Mouse (Mus musculus) G1E-ER4 (cell line): Measurements from ENCODE around the gene Paxbp1. TPM values are rescaled to one million over a fixed set of nuclear protein-coding genes. Genes with fewer than 3 reads are reported as not detected.

Experiments
- GATA1 ChIP-seq: IDR thresholded peaks from one replicate; pipeline ENCODE4 v1.8.0; 2012; ENCODE audit warnings: low read length, inconsistent platforms
- polyA plus RNA-seq: library from polyadenylated mRNA; stranded (reverse); fragments of >175 nt; gene quantifications from 2 replicates; pipeline ENCODE4 v1.2.3, GENCODE M21; 2012

The Paxbp1 gene
- polyA plus RNA-seq, 1 experiment = 49.0 TPM

DNA sequence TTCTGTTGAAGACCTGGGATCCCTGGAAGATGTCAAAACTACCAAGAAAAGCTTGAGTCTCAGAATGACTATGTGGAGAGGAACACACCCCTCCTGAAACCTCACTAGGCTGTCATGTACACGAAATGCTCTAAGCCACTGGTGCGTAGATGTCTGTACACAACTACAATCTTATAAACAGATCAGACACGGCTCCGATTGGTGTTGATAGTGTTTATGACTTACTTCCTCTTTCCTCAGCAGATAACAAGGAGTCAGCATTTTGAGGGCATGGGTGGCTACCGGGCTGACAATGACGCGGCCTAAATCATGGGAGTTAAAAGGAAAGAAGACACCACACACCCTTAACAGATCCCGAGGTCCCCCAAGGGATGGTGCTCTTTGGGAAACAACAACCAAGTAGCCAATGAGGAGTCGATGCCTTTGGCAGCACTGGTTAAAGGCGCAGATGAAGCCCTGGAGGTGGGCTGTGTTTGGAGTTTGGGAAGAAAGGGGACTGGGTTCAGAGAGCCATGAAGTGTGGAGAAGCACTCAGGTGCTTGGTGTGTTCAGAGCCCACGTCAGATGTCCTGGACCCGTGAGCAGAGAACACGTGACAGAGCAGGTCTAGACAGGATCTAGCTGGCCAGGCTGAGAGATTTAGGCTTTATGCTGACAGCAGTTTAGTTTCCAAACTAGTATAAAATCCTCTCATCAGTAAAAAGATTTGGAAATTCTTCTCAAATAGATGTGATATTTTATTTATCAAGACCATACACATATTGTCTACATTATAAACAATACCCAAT, 17.4 kb upstream of the Paxbp1 start:
- peak; percentile 64 for TF ChIP-seq GATA1

- TF ChIP-seq GATA1 = no peak
Measured at GRCm38 (mm10) chr16:91057741-91058140, 13.4 kb upstream of the Paxbp1 start.

GRCm38 (mm10) chr16:91057261-91057660, 12.9 kb upstream of the Paxbp1 start:
- peak; percentile 47 for TF ChIP-seq GATA1

DNA sequence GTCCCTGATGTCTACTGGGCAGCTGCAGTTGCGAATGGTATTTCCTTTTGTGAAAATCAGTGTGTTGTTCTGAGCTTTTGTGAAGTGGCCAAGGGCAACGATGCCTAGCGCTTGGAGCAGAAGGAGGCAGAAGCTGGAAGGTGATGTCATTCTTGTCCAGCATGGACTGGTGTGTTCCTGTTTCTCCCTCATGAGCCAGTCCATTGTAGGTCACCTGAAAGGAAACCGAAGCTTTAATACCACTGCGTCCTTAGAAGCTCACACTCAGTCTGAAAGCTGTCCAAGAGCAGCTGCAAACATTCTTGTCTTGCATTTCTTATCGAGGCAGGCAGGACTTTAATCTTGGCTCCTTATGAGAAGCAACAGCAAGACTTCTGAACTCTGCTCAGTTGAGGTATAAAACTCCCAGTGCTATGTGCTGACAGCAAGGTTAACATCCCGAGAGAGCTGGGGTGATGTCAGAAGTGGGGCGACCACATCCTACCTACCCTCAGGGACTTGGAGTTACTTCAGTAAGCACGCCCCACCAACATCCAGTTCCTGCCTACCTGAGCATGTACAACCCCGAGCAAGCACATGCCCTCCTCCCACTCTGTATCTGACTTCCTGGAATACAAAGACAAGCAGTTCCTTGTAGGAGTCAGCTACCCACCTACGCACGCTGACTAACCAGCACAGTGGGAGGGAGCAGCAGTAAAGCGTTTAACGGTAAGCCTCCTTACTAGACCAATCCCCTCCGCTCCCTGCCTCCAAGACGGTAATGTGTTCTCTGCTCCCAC, 11.9 kb upstream of the Paxbp1 start:
- no peak for TF ChIP-seq GATA1

DNA sequence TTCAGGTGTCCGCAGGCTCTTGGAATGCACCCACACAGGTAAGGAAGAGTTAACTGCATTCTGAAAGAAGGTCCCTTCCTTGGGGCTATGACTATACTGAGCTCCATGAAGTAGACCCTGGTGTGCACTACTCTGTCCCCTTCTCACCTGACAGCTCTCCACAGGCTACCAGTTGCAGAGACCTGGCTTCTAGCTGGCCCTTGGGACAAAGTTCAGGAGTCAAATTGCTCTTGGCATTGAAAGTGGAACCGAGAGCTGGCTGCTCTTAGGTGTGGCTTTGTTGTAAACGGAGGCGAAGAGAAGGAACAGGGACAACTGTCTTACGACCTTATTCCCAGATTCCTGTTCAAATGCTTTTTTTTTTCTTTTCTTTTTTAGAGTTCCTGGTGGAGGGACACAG, 10.8 kb upstream of the Paxbp1 start:
- TF ChIP-seq GATA1 = no peak

DNA sequence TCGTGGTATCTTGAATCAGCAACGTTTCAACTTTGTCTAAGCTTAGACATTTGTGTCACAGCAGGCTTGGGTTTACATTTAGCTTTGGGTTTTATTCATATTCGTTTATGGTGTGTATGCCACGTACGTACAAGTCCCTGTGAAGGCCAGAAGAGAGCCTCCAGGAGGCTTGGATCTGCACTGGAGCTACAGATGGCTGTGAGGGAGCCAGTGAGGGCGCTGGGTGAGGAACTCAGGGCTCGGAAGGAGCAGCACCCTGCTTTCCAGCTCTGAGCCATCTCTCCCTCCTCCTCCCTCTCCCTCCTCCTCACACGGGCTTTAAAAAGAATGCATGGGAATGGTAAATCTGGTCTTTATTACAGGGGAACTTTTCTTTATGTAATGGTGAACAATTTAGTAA, 9.3 kb upstream of the Paxbp1 start:
- no peak for TF ChIP-seq GATA1

DNA sequence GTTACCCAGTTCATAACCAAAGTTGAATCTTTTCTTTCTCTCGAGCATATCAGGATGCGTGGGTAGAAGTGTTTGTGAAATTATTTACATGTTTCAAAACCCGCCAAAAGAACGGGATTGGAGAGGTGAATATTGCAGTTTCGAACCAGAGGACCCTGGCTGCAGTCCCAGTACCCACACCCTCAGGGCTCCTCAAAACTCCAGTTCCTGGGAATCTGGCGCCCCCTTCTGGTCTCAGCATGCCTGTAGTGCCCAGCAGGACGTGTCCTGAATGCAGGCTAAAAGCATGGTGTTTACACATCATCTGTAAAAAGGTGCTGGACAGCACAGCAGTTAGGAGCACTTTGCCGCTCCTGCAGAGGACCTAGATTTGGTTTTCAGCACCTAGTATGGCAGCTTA, 1.2 kb upstream of the Paxbp1 start:
- TF ChIP-seq GATA1 = no peak

- no peak for TF ChIP-seq GATA1
Measured at GRCm38 (mm10) chr16:91043461-91044248, 688 bp downstream of the Paxbp1 start.

DNA sequence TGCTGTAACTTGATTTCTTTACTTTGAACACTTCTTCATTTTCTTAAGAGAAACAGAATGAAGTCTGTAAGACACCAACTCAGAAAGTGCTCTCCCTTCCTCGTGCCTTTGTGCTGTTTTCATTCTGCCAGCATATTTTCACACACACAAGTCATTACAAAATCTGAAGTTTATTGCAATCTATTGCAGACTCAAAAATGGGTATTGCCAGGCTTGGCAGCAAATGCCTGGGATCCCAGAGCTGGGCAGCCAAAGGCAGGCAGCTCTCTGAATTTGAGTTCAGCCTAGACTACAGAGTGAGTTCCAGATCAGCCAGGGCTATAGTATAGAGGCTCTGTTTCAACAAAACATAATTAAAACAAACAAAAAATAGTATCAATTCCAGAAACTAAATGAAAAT, 1.7 kb downstream of the Paxbp1 start:
- TF ChIP-seq GATA1 = no peak

DNA sequence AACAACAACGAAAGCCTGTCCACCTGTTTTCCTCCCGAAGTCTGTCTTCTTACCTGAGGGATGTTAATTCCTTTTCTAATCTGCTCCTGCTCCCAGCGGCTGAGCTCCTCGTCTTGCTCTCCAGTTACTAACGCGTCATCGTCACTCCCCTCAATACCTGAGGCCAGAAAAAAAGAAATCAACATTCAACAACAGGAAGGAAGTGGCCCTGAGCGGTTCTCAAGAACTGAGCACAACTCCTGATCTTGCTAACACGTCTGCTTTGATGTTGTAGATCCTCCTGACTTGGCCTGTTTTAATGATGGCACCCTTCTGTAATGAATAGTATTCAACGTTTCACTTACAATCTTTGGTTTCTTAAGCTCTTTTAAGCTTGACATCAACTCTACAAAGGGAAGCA, 8.5 kb downstream of the Paxbp1 start:
- no peak for TF ChIP-seq GATA1

DNA sequence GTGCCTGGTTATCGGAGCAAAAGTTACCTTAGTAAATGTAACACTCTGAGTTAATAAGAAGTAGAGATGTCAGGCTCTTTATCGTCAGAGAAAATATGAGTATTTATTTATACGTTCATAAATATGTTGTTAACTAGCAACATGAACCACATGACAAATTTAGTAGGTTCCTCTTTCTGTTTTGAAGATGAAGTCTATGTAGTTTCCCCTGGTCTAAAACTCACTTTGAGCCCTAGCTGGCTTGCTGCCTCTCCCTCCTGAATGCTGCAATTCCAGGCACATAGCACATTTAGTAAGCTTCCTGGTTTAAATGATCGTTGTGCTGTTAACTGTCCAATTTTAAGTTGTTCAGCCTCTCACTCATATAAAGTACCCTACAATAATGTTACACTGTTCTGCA, 13.6 kb downstream of the Paxbp1 start:
- TF ChIP-seq GATA1 = no peak

DNA sequence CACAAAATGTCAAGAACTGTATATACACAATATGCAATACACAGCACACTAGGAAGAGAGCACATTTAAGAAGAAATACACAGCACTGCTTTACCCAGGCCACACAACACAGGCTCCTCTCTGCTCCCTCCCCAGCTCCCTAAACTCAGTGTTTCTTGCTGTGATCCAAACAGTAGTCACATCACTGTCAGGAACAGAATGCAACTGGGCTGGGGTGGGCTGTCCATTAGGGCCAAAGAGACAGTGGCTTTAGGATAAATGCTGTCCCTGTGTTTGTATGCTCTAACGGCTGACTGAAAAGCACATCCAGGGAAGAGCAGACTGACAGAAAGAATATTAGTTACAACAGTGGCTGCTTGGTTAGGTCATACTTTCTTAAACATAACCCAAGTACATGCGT, 14.4 kb downstream of the Paxbp1 start:
- no peak for TF ChIP-seq GATA1

GRCm38 (mm10) chr16:91029161-91029743, 15.1 kb downstream of the Paxbp1 start:
- no peak for TF ChIP-seq GATA1

- TF ChIP-seq GATA1 = no peak
Measured at GRCm38 (mm10) chr16:91026290-91026689, 18.1 kb downstream of the Paxbp1 start.

DNA sequence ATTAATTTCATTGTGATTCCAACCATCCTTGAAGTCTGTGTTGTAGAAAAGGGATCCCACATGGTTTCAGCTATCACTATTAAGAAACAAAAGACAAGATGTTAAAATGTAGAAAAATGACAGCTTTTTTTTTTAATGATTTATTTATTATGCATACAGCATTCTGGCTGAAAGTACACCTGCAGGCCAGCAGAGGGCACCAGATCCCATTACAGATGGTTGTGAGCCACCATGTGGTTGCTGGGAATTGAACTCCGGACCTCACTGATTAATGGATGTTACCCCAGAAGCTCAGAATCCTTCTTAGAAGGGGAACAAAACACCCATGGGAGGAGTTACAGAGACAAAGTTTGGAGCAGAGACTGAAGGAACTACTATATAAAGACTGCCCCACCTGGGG, 21.0 kb downstream of the Paxbp1 start:
- no peak for TF ChIP-seq GATA1
